Mouse (Mus musculus) thymus, adult 18-20 months (tissue): ENCODE data around the gene Tor4a.

Source experiments
- DNase-seq, 2 experiments: peaks; one replicate each; pipeline ENCODE4 v3.0.0; 2022; ENCODE audit warnings: mixed read lengths in 2 of 2

Tor4a gene

GRCm38 (mm10) chr2:25196172-25196954, at the start of gene Tor4a:
TSS of gene Tor4a (minus strand) at chr2:25196886.
- DNase-seq, result peak; percentile 68 to 84

GRCm38 (mm10) chr2:25244144-25244543, 47.5 kb upstream of the Tor4a start:
- DNase-seq, result no peak

- no peak for DNase-seq
These were observed 46.7 kb upstream of the Tor4a start for GRCm38 (mm10) chr2:25243342-25243741.

- no peak for DNase-seq
These were observed 45.4 kb upstream of the Tor4a start, which contains the start of the genes Rnf208 and Cysrt1 for GRCm38 (mm10) chr2:25242101-25242506. TSS of gene Rnf208 (plus strand) at chr2:25242255. TSS of gene Cysrt1 (minus strand) at chr2:25242452.

GRCm38 (mm10) chr2:25241438-25241775, 44.7 kb upstream of the Tor4a start:
- no peak for DNase-seq

GRCm38 (mm10) chr2:25240723-25241437, 44.2 kb upstream of the Tor4a start:
- DNase-seq, result peak in 1 of 2 experiments; percentile 27

GRCm38 (mm10) chr2:25240310-25240709, 43.6 kb upstream of the Tor4a start:
- DNase-seq, result no peak

GRCm38 (mm10) chr2:25239766-25240165, 43.1 kb upstream of the Tor4a start:
- no peak for DNase-seq

- DNase-seq, result no peak
These were observed 41.4 kb upstream of the Tor4a start for GRCm38 (mm10) chr2:25238106-25238505.

GRCm38 (mm10) chr2:25237522-25237921, 40.8 kb upstream of the Tor4a start:
- no peak for DNase-seq

GRCm38 (mm10) chr2:25236614-25237013, 39.9 kb upstream of the Tor4a start, which contains the start of gene Rnf224:
TSS of gene Rnf224 (minus strand) at chr2:25236787.
- no peak for DNase-seq

- DNase-seq, result no peak
These were observed 38.0 kb upstream of the Tor4a start for GRCm38 (mm10) chr2:25234551-25235220.

GRCm38 (mm10) chr2:25234050-25234449, 37.4 kb upstream of the Tor4a start, which contains the start of gene Slc34a3:
TSS of gene Slc34a3 (minus strand) at chr2:25234364.
- DNase-seq, result no peak

- no peak for DNase-seq
These were observed 36.7 kb upstream of the Tor4a start for GRCm38 (mm10) chr2:25233421-25233820.

GRCm38 (mm10) chr2:25231038-25231437, 34.4 kb upstream of the Tor4a start:
- DNase-seq, result no peak

GRCm38 (mm10) chr2:25230581-25230980, 33.9 kb upstream of the Tor4a start:
- no peak for DNase-seq

- no peak for DNase-seq
These were observed 32.9 kb upstream of the Tor4a start for GRCm38 (mm10) chr2:25229582-25229981.

GRCm38 (mm10) chr2:25228995-25229530, 32.4 kb upstream of the Tor4a start:
- DNase-seq, result no peak

GRCm38 (mm10) chr2:25228431-25228889, 31.8 kb upstream of the Tor4a start:
- DNase-seq, result peak; percentile 70 to 76

- no peak for DNase-seq
These were observed 30.7 kb upstream of the Tor4a start for GRCm38 (mm10) chr2:25227406-25227805.

- no peak for DNase-seq
These were observed 30.2 kb upstream of the Tor4a start for GRCm38 (mm10) chr2:25226864-25227263.

- DNase-seq, result no peak
These were observed 29.2 kb upstream of the Tor4a start for GRCm38 (mm10) chr2:25225811-25226379.
